15 mouse cellular contexts compared by ENCODE assay signal in genomic region chr3:20132731-20133130, GRCm38 (mm10). TPM values are rescaled to one million over a fixed set of nuclear protein-coding genes. Genes with fewer than 3 reads are reported as not detected.
DNase-seq lines count a peak whose midpoint lies in the region; ATAC-seq and TF ChIP-seq lines count a peak whose summit lies in the region.
"Had no signal": no experiment of that assay in that cellular context is flagged by ENCODE, and none has a peak within 500 bp of the region (broad histone marks: within the 10 kb centered on the region; RNA-seq: fewer than 3 reads in every experiment).

No protein-coding gene starts in this region.

- intact Hi-C loops in gastrocnemius, adult 2 months (cut with DNase I) = no loop called here
- intact Hi-C loops in gastrocnemius, postnatal 14 days (cut with DNase I; ENCODE audit: low total_unique reads) = no loop called here

- peak; percentile 68 for DNase-seq in gastrocnemius, adult 2 months
- DNase-seq in gastrocnemius, postnatal 14 days = no peak
- DNase-seq in liver, adult 2 months (ENCODE audit: extremely low read depth, low read depth, low spot score) = peak; percentile 15
- DNase-seq in liver = no peak
- no peak for DNase-seq in embryonic facial prominence, embryonic 10.5 days (ENCODE audit: low spot score)
- DNase-seq in forebrain, postnatal 0 days = no peak
- DNase-seq: adrenal gland, postnatal 36 days; B cell, adult 2 months; cerebellum, adult 18-20 months; kidney, postnatal 14 days; right cerebral cortex, postnatal 14 days had no signal

- WGBS in liver, adult 2 months = 85% methylated on average over 1 of the region's 1 CpGs
- WGBS in heart, embryonic 11.5 days (ENCODE audit: insufficient replicate concordance) = 82% methylated on average over 1 of the region's 1 CpGs
- WGBS in macrophage (ENCODE audit: missing documents) = 43% methylated on average over 1 of the region's 1 CpGs
- WGBS in embryonic facial prominence, embryonic 10.5 days = 98% methylated on average over 1 of the region's 1 CpGs
- WGBS in forebrain, postnatal 0 days = 88% methylated on average over 1 of the region's 1 CpGs

- no peak for TF ChIP-seq POLR2A in liver, adult 2 months (IDR thresholded peaks at IDR 0.05; ENCODE audit: extremely low read depth, insufficient read depth, low read length)

- H3K36me3 ChIP-seq in liver, adult 2 months (ENCODE audit: control insufficient read depth, insufficient read depth, low read length) = peaks cover 5% of the 10 kb centered on the region
- peaks cover 31% of the 10 kb centered on the region for H3K36me3 ChIP-seq in heart, embryonic 11.5 days (ENCODE audit: control insufficient read depth, insufficient read depth, low read length)
- H3K36me3 ChIP-seq in macrophage (ENCODE audit: inconsistent target) = peaks cover 24% of the 10 kb centered on the region
- peaks cover 4% of the 10 kb centered on the region; the same call in 1 of the 2 replicates for H3K36me3 ChIP-seq in embryonic facial prominence, embryonic 10.5 days (replicated peaks)
- H3K36me3 ChIP-seq in forebrain, postnatal 0 days (ENCODE audit: insufficient read depth) = 0 out of 2 replicates have a peak, but pooled peaks cover 3% of the 10 kb centered on the region
- H3K36me3 ChIP-seq: midbrain, embryonic 12.5 days had no signal

- TF ChIP-seq CTCF in gastrocnemius, adult 2 months (IDR thresholded peaks at IDR 0.05) = no peak
- no peak for TF ChIP-seq CTCF in liver, adult 2 months (IDR thresholded peaks at IDR 0.05; ENCODE audit: low read depth, low read length)
- TF ChIP-seq CTCF in forebrain, postnatal 0 days (IDR thresholded peaks at IDR 0.05; ENCODE audit: low read depth) = no peak

- H3K4me2 ChIP-seq in heart, embryonic 11.5 days = no peak overlapping the region
- H3K4me2 ChIP-seq in forebrain, postnatal 0 days (ENCODE audit: low read depth) = no peak overlapping the region
- H3K4me2 ChIP-seq: liver, embryonic 15.5 days; midbrain, embryonic 12.5 days had no signal

- no peak overlapping the region for H3K9ac ChIP-seq in liver, adult 2 months (ENCODE audit: low read depth, low read length)
- no peak overlapping the region for H3K9ac ChIP-seq in heart, embryonic 11.5 days (ENCODE audit: low read depth, low read length)
- no peak overlapping the region for H3K9ac ChIP-seq in forebrain, postnatal 0 days
- H3K9ac ChIP-seq: liver, embryonic 15.5 days; midbrain, embryonic 12.5 days had no signal

- H3K27me3 ChIP-seq in liver, adult 2 months (ENCODE audit: control insufficient read depth, insufficient read depth, low read length) = no peaks in the 10 kb centered on the region
- H3K27me3 ChIP-seq in heart, embryonic 11.5 days (ENCODE audit: control insufficient read depth, insufficient read depth, low read length) = no peaks in the 10 kb centered on the region
- no peaks in the 10 kb centered on the region for H3K27me3 ChIP-seq in embryonic facial prominence, embryonic 10.5 days (replicated peaks; ENCODE audit: low read depth, poor library complexity, severe bottlenecking)
- no peaks in the 10 kb centered on the region for H3K27me3 ChIP-seq in forebrain, postnatal 0 days (ENCODE audit: insufficient read depth, low read length)
- H3K27me3 ChIP-seq: liver, embryonic 15.5 days; midbrain, embryonic 12.5 days had no signal

- peak overlapping the region; percentile 89 for H3K27ac ChIP-seq in gastrocnemius, adult 2 months
- no peak overlapping the region for H3K27ac ChIP-seq in liver, adult 2 months (replicated peaks; ENCODE audit: insufficient read depth, low read depth, low read length)
- H3K27ac ChIP-seq in heart, embryonic 11.5 days (ENCODE audit: low read depth, low read length) = peak overlapping the region; percentile 22; the same call in 1 of the 2 replicates
- H3K27ac ChIP-seq in macrophage = peak overlapping the region; percentile 97
- no peak overlapping the region for H3K27ac ChIP-seq in embryonic facial prominence, embryonic 10.5 days (replicated peaks)
- no peak overlapping the region for H3K27ac ChIP-seq in forebrain, postnatal 0 days (ENCODE audit: low read depth, low read length)
- H3K27ac ChIP-seq: liver, embryonic 15.5 days; midbrain, embryonic 12.5 days had no signal

- ATAC-seq in heart, embryonic 11.5 days (replicated peaks; ENCODE audit: insufficient number of reproducible peaks, low FRiP score, low TSS enrichment) = no peak
- no peak for ATAC-seq in forebrain, postnatal 0 days

- no peaks in the 10 kb centered on the region for H3K4me1 ChIP-seq in liver, adult 2 months (ENCODE audit: control insufficient read depth, insufficient read depth, low read length)
- peaks cover 49% of the 10 kb centered on the region for H3K4me1 ChIP-seq in heart, embryonic 11.5 days (ENCODE audit: control insufficient read depth, insufficient read depth, low read length)
- H3K4me1 ChIP-seq in embryonic facial prominence, embryonic 10.5 days = no peaks in the 10 kb centered on the region
- no peaks in the 10 kb centered on the region for H3K4me1 ChIP-seq in forebrain, postnatal 0 days (ENCODE audit: insufficient read depth)
- H3K4me1 ChIP-seq: liver, embryonic 15.5 days; midbrain, embryonic 12.5 days had no signal

- no peak overlapping the region for H3K4me3 ChIP-seq in gastrocnemius, adult 2 months
- no peak overlapping the region for H3K4me3 ChIP-seq in liver, adult 2 months (ENCODE audit: insufficient read depth, low read depth, low read length)
- H3K4me3 ChIP-seq in heart, embryonic 11.5 days (ENCODE audit: low read depth, low read length) = no peak overlapping the region
- no peak overlapping the region for H3K4me3 ChIP-seq in macrophage (ENCODE audit: inconsistent target)
- H3K4me3 ChIP-seq in embryonic facial prominence, embryonic 10.5 days = no peak overlapping the region
- H3K4me3 ChIP-seq in forebrain, postnatal 0 days (ENCODE audit: low read depth, low read length) = no peak overlapping the region
- H3K4me3 ChIP-seq: liver, embryonic 15.5 days; midbrain, embryonic 12.5 days had no signal

- H3K9me3 ChIP-seq in heart, embryonic 11.5 days (replicated peaks; ENCODE audit: control insufficient read depth, low read length) = no peaks in the 10 kb centered on the region
- H3K9me3 ChIP-seq in embryonic facial prominence, embryonic 10.5 days = no peaks in the 10 kb centered on the region
- no peaks in the 10 kb centered on the region for H3K9me3 ChIP-seq in forebrain, postnatal 0 days (ENCODE audit: low read length)
- H3K9me3 ChIP-seq: liver, embryonic 15.5 days; midbrain, embryonic 12.5 days had no signal

- H3K79me2 ChIP-seq in liver, adult 2 months (ENCODE audit: control insufficient read depth, insufficient read depth, low read length) = no peaks in the 10 kb centered on the region
- peaks cover 32% of the 10 kb centered on the region; the same call in 1 of the 2 replicates for H3K79me2 ChIP-seq in macrophage (ENCODE audit: inconsistent target)

RNA-seq across cellular contexts. Expression of gene Gyg, which starts 22.4 kb away (rescaled TPM):
- 100 to 1,000 TPM; 437 to 466 TPM for total RNA-seq in gastrocnemius, adult 2 months (2021)
- total RNA-seq in gastrocnemius, postnatal 14 days (2021) = 100 to 1,000 TPM; 201 to 205 TPM
- total RNA-seq in liver, adult 2 months (2014; rRNA removed) = 6.1 and 6.6 TPM in 2 replicates
- polyA plus RNA-seq in liver, adult 2 months (2012; rRNA removed) = 4.4 and 4.5 TPM in 2 replicates
- polyA plus RNA-seq in heart, embryonic 11.5 days (2014; fragmentation: Nextera tagmentation; extraction: Ambion mirVana) = 797 and 836 TPM in 2 replicates
- total RNA-seq in macrophage (2018; cell fraction: chromatin; rRNA removed) = 100 to 1,000 TPM in 1 of 26 experiments, 10 to 100 TPM in 20, 1 to 10 TPM in 5; 6.5 to 108 (median 32.4) TPM
- 100 to 1,000 TPM; 136 to 602 (median 268) TPM for total RNA-seq in macrophage (2018; cell fraction: cytosol; rRNA removed)
- 100 to 1,000 TPM in 4 of 26 experiments, 10 to 100 TPM in 22; 46.9 to 207 (median 71.1) TPM for total RNA-seq in macrophage (2018; cell fraction: nucleus; rRNA removed)
- 182 to 514 TPM (median 443 TPM) in 3 replicates for polyA plus RNA-seq in macrophage (2018)
- polyA plus RNA-seq in embryonic facial prominence, embryonic 10.5 days (2016; fragmentation: Nextera tagmentation; extraction: Ambion mirVana) = 39.7 and 40.8 TPM in 2 replicates
- 27.2 and 35.9 TPM in 2 replicates for total RNA-seq in forebrain, postnatal 0 days (2014; rRNA removed)
- 65.9 and 69.3 TPM in 2 replicates for polyA plus RNA-seq in forebrain, postnatal 0 days (2015; fragmentation: Nextera tagmentation; extraction: Ambion mirVana)

Comparison
In these comparisons a context has a peak if more than half of its experiments do, and no peak if none do; other contexts are left out.
1. DNase-seq: peak in gastrocnemius, adult 2 months (single experiment) and liver, adult 2 months (single experiment); none in gastrocnemius, postnatal 14 days (single experiment), liver (single experiment), embryonic facial prominence, embryonic 10.5 days (single experiment) and forebrain, postnatal 0 days (single experiment).
2. H3K27ac ChIP-seq: peak in gastrocnemius, adult 2 months (single experiment), heart, embryonic 11.5 days (single experiment) and macrophage (single experiment); none in liver, adult 2 months (single experiment), embryonic facial prominence, embryonic 10.5 days (single experiment) and forebrain, postnatal 0 days (single experiment).